Mouse (Mus musculus): ENCODE data around the gene Ube2v1.
"Not testable (repeated sequence)": the region's sequence is repeated elsewhere in the genome, so short reads cannot be mapped to it uniquely, and the experiment has no call there.

Gene Ube2v1

GRCm38 (mm10) chr2:167622352-167622751, 9.5 kb downstream of the Ube2v1 start:
- DNase-seq (ENCODE audit: low spot score), result no peak

- DNase-seq (ENCODE audit: low spot score), result no peak
These were observed 10.4 kb downstream of the Ube2v1 start for GRCm38 (mm10) chr2:167621255-167622087.

GRCm38 (mm10) chr2:167617472-167617871, 14.4 kb downstream of the Ube2v1 start:
- DNase-seq (ENCODE audit: low spot score), result no peak

- no peak for DNase-seq (ENCODE audit: low spot score)
These were observed 14.9 kb downstream of the Ube2v1 start for GRCm38 (mm10) chr2:167617034-167617433.

- DNase-seq (ENCODE audit: low spot score), result not testable (repeated sequence)
These were observed 18.6 kb downstream of the Ube2v1 start for GRCm38 (mm10) chr2:167613335-167613734.

- DNase-seq (ENCODE audit: low spot score), result no peak
These were observed 19.8 kb downstream of the Ube2v1 start for GRCm38 (mm10) chr2:167612122-167612521.

- DNase-seq (ENCODE audit: low spot score), result no peak
These were observed 20.6 kb downstream of the Ube2v1 start for GRCm38 (mm10) chr2:167611287-167611686.

- DNase-seq (ENCODE audit: low spot score), result no peak
These were observed 25.2 kb downstream of the Ube2v1 start for GRCm38 (mm10) chr2:167606745-167607123.

- no peak for DNase-seq (ENCODE audit: low spot score)
These were observed 25.8 kb downstream of the Ube2v1 start for GRCm38 (mm10) chr2:167605817-167606744.

GRCm38 (mm10) chr2:167605178-167605794, 26.6 kb downstream of the Ube2v1 start:
- peak; percentile 81 for DNase-seq (ENCODE audit: low spot score)

GRCm38 (mm10) chr2:167602978-167603377, 28.9 kb downstream of the Ube2v1 start:
- no peak for DNase-seq (ENCODE audit: low spot score)

- DNase-seq (ENCODE audit: low spot score), result no peak
These were observed 29.5 kb downstream of the Ube2v1 start for GRCm38 (mm10) chr2:167602364-167602763.

- DNase-seq (ENCODE audit: low spot score), result no peak
These were observed 31.4 kb downstream of the Ube2v1 start for GRCm38 (mm10) chr2:167600481-167600995.

GRCm38 (mm10) chr2:167599917-167600316, 32.0 kb downstream of the Ube2v1 start:
- DNase-seq (ENCODE audit: low spot score), result no peak

- no peak for DNase-seq (ENCODE audit: low spot score)
These were observed 32.7 kb downstream of the Ube2v1 start for GRCm38 (mm10) chr2:167599195-167599594.

GRCm38 (mm10) chr2:167597492-167598186, 34.3 kb downstream of the Ube2v1 start:
- no peak for DNase-seq (ENCODE audit: low spot score)

GRCm38 (mm10) chr2:167596726-167597491, 35.0 kb downstream of the Ube2v1 start:
- DNase-seq (ENCODE audit: low spot score), result no peak

GRCm38 (mm10) chr2:167596262-167596661, 35.6 kb downstream of the Ube2v1 start:
- no peak for DNase-seq (ENCODE audit: low spot score)

GRCm38 (mm10) chr2:167595761-167596171, 36.1 kb downstream of the Ube2v1 start:
- no peak for DNase-seq (ENCODE audit: low spot score)

GRCm38 (mm10) chr2:167594444-167594934, 37.4 kb downstream of the Ube2v1 start:
- no peak for DNase-seq (ENCODE audit: low spot score)

All from c-Kit-positive CD71-positive TER-119-positive erythroid progenitor cells, embryonic 14.5 days (primary cell).